Mouse (Mus musculus) brown adipose tissue, adult 24 weeks (tissue): ENCODE measurements around the gene Zfyve19. TPM values are rescaled to one million over a fixed set of nuclear protein-coding genes. Genes with fewer than 3 reads are reported as not detected.

Experiments
- H3K27ac ChIP-seq: fragments of 200-500 bp; replicated peaks from 2 replicates; pipeline ENCODE4 v1.5.1; 2012; ENCODE audit warnings: low read depth, mild to moderate bottlenecking, low read length
- H3K4me1 ChIP-seq: fragments of 200-500 bp; 2 replicates; pipeline ENCODE4 v1.6.1; 2012; ENCODE audit warnings: low read length, mixed read lengths; ENCODE audit not compliant: control insufficient read depth, insufficient read depth, insufficient read length
- H3K4me3 ChIP-seq: fragments of 200-500 bp; 2 replicates; pipeline ENCODE4 v1.5.1; 2012; ENCODE audit warnings: low read depth, mild to moderate bottlenecking, low read length, moderate library complexity; ENCODE audit not compliant: insufficient read depth
- polyA plus RNA-seq: library from polyadenylated mRNA; stranded (reverse); fragments of >200 nt; gene quantifications from 2 replicates; pipeline ENCODE4 v1.2.4, GENCODE M21; 2012; ENCODE audit not compliant: missing spikeins, insufficient read depth, insufficient read length

The Zfyve19 gene
- polyA plus RNA-seq, 1 experiment: 21.0 TPM

DNA sequence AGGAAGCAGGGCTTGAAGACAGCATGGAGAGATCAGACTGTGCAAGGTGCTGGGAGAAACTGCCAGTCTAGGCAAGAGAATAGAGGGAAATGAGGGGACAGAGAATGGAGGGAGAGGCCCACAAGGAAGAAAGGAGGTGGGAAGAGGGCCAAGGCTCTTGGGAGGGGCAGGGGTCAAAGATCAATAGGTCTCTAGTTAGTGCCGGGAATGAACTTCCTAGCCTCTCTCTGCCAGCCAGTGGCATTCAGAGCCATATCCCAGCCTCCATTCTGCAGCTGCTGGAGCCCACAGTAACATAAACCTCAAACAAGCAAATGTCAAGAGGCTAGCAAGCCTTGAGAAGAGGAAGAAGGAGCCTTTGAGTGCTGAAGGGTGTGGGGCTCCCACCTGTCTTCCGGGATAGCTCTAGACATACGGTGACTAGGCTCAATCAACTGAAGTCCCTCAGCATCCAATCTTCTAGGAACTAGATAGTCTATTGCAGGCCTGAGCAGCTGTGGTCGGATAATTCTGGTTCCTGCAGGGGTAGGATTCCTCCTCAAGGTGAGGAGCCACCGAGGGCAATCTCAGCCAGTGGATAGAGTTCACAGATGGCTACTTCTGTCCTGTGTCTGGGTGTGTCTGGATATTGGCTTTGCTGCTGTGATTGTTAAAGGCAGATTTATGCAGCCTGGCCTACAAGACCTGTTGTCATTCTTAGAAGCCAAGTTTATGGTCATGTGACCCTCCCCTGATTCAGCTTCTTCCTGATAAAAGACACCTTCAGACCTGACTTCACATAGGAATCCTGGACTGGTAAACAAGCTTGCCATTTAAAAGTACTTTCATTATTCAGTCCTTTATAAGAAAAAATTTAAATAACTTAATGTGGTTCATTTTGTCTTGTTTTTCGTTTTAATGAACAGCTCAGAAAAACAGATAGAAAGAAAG is 21.6 kb downstream of the Zfyve19 start, which contains the start of gene Ppp1r14d:
Ppp1r14d (minus strand) TSS at position 132 of the 930 bp plus-strand sequence.
- H3K27ac ChIP-seq: no peak within 1 kb of the TSS
- H3K4me1 ChIP-seq: no peaks in the 10 kb centered on the region
- H3K4me3 ChIP-seq: no peak within 1 kb of the TSS

- Histone ChIP-seq H3K27ac (no peak overlapping the region), H3K4me1 (peaks cover 3% of the 10 kb centered on the region; the same call in 1 of the 2 replicates), H3K4me3 (peak overlapping the region; percentile 52)
Measured at GRCm38 (mm10) chr2:119236682-119237209, 28.3 kb downstream of the Zfyve19 start.

GRCm38 (mm10) chr2:119237210-119237870 is 28.9 kb downstream of the Zfyve19 start, which contains the start of gene Spint1:
Gene Spint1, plus strand, starts transcription at chr2:119237362.
- H3K27ac ChIP-seq: no peak within 1 kb of the TSS
- peak within 1 kb of the TSS; percentile 52 for H3K4me3 ChIP-seq
- H3K4me1 ChIP-seq: peaks cover 3% of the 10 kb centered on the region; the same call in 1 of the 2 replicates

- H3K4me3 ChIP-seq: peak overlapping the region; percentile 52
- H3K27ac ChIP-seq: no peak overlapping the region
- H3K4me1 ChIP-seq: peaks cover 3% of the 10 kb centered on the region; the same call in 1 of the 2 replicates
Measured at GRCm38 (mm10) chr2:119237871-119238220, 29.4 kb downstream of the Zfyve19 start.

GRCm38 (mm10) chr2:119238671-119239070 is 30.3 kb downstream of the Zfyve19 start:
- Histone ChIP-seq H3K4me3 (no peak overlapping the region), H3K27ac (no peak overlapping the region), H3K4me1 (peaks cover 3% of the 10 kb centered on the region; the same call in 1 of the 2 replicates)

- Histone ChIP-seq H3K4me3 (no peak overlapping the region), H3K27ac (no peak overlapping the region), H3K4me1 (peaks cover 3% of the 10 kb centered on the region; the same call in 1 of the 2 replicates)
Measured at GRCm38 (mm10) chr2:119240075-119240818, 31.8 kb downstream of the Zfyve19 start.

DNA sequence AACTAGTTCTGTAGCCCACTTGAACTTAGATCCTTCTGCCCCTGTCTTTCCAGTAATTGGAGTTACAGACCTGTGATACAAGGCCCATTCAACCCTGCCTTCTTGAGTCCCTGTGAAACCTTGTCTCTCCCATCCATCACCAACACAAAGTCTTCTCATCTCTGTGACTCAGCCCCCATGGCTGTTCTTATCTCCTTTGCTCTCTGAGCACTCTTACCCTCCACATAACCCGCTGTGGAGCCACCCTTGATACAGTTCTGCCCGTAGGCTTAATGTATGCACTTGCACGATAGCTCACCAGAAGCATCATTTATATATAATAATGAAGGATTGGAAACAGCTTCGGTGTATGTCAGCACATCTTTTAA is 32.4 kb downstream of the Zfyve19 start:
- Histone ChIP-seq H3K4me1 (peaks cover 3% of the 10 kb centered on the region; the same call in 1 of the 2 replicates), H3K4me3 (no peak overlapping the region), H3K27ac (no peak overlapping the region)

- H3K27ac ChIP-seq: no peak overlapping the region
- no peak overlapping the region for H3K4me3 ChIP-seq
- H3K4me1 ChIP-seq: no peaks in the 10 kb centered on the region
Measured at GRCm38 (mm10) chr2:119242548-119242947, 34.1 kb downstream of the Zfyve19 start.

DNA sequence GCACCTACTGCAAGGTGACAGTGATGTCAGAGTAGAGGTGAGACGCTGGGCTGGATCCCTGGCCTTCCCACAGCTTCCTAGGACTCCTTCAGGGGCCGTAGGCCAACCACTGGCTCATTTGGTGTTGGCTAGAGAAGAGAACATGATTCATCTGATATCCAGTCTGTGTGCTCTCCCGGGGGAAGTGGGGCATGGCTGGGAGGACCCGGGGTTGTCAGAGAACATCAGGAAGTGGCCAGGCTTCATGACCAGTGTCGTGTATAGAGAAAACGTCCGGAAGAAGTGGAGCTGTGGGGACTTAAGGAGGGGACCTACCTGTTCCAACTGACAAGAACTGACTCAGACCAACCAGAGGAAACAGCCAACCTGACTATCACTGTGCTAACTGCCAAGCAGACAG is 36.8 kb downstream of the Zfyve19 start:
- no peak overlapping the region for H3K27ac ChIP-seq
- no peaks in the 10 kb centered on the region for H3K4me1 ChIP-seq
- no peak overlapping the region for H3K4me3 ChIP-seq

- no peaks in the 10 kb centered on the region for H3K4me1 ChIP-seq
- no peak overlapping the region for H3K4me3 ChIP-seq
- no peak overlapping the region for H3K27ac ChIP-seq
Measured at GRCm38 (mm10) chr2:119247904-119248303, 39.5 kb downstream of the Zfyve19 start.

- Histone ChIP-seq H3K4me1 (no peaks in the 10 kb centered on the region), H3K27ac (no peak overlapping the region), H3K4me3 (no peak overlapping the region)
Measured at GRCm38 (mm10) chr2:119249592-119250061, 41.2 kb downstream of the Zfyve19 start.

DNA sequence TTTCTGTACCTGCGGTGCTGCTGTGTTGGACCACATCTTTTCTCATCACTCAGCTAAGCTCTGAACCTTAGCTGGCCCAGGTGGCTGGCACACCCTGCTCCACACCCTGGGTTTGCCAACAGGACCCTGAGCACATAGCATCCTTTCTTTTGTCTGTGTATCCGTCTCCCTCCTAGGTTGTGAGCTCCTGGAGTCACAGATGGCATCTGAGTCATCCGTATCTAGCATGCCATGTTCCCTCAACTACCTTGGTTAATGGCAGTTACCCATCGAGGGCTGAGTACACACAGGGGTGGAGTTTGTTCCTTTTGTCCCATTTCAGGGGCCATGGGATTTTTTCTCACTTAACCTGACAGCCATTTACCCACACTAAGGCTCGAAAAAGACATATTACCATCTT is 42.0 kb downstream of the Zfyve19 start:
- H3K4me1 ChIP-seq: no peaks in the 10 kb centered on the region
- no peak overlapping the region for H3K4me3 ChIP-seq
- H3K27ac ChIP-seq: no peak overlapping the region

- no peaks in the 10 kb centered on the region for H3K4me1 ChIP-seq
- H3K4me3 ChIP-seq: no peak overlapping the region; the same call in 1 of the 2 replicates
- H3K27ac ChIP-seq: no peak overlapping the region
Measured at GRCm38 (mm10) chr2:119250826-119251478, 42.5 kb downstream of the Zfyve19 start.

- no peak overlapping the region for H3K27ac ChIP-seq
- H3K4me3 ChIP-seq: no peak overlapping the region
- no peaks in the 10 kb centered on the region for H3K4me1 ChIP-seq
Measured at GRCm38 (mm10) chr2:119254976-119255375, 46.6 kb downstream of the Zfyve19 start.
